Mouse (Mus musculus) kidney, postnatal 25 days (tissue): ENCODE data around the gene Gm20388.

ENCODE experiments used
- DNase-seq, 2 experiments: peaks; one replicate each; pipeline ENCODE4 v3.0.0; 2021; ENCODE audit warnings: mixed read lengths in 2 of 2

The Gm20388 gene

GRCm38 (mm10) chr8:121736236-121736635 is 1825.6 kb downstream of the Gm20388 start:
- peak; percentile 51 to 64 for DNase-seq

GRCm38 (mm10) chr8:121740721-121741120 is 1830.1 kb downstream of the Gm20388 start:
- no peak for DNase-seq

GRCm38 (mm10) chr8:121749501-121749900 is 1838.9 kb downstream of the Gm20388 start:
- no peak for DNase-seq

DNA sequence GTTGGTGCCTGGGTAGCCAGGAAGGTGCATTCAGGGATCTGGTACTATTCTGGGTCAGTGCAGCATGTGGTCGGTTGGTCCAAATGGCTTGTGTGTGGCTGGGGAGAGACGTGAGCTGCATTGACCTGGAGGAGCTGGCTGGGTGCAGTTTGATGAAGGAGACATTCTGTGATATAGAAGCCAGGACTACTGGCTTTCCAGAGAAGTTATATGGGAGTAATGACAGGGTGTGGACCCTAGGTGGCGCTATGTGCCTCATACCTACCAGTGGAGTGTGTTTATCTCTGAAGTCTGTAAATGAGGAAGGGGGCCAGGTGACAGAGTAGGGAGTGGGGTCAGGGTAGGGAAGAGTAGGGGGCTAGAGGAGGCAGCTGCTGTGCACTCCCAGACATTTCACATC is 1839.9 kb downstream of the Gm20388 start:
- no peak for DNase-seq

- peak; percentile 43 to 62 for DNase-seq
Observed at GRCm38 (mm10) chr8:121751407-121751806, 1840.8 kb downstream of the Gm20388 start.

DNA sequence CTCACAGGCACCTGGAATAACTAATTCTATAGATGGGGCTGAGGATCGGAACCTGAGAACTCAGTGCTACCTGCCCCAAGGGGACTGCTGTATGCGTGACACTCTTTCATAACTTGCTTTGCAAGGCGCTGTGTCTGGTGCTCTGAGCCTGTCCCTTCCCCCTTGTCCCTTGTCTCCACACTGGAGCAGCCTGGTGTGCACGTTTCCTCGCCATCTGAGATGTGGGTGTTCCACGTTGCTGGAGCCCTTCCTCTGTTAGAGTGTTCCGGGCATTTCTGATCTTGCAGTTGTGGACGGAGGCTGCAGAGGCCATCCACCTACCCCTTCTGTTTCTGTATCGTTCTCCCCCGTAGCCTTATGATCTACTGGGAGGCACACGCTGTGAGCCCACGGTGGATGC is 1847.8 kb downstream of the Gm20388 start:
- DNase-seq = no peak

- DNase-seq = no peak
Observed at GRCm38 (mm10) chr8:121760484-121760883, 1849.8 kb downstream of the Gm20388 start.

GRCm38 (mm10) chr8:121761480-121761879 is 1850.8 kb downstream of the Gm20388 start:
- peak in 1 of 2 experiments; percentile 39 for DNase-seq

GRCm38 (mm10) chr8:121762999-121763699 is 1852.5 kb downstream of the Gm20388 start:
- DNase-seq = no peak

GRCm38 (mm10) chr8:121763700-121764013 is 1853.0 kb downstream of the Gm20388 start:
- no peak for DNase-seq

DNA sequence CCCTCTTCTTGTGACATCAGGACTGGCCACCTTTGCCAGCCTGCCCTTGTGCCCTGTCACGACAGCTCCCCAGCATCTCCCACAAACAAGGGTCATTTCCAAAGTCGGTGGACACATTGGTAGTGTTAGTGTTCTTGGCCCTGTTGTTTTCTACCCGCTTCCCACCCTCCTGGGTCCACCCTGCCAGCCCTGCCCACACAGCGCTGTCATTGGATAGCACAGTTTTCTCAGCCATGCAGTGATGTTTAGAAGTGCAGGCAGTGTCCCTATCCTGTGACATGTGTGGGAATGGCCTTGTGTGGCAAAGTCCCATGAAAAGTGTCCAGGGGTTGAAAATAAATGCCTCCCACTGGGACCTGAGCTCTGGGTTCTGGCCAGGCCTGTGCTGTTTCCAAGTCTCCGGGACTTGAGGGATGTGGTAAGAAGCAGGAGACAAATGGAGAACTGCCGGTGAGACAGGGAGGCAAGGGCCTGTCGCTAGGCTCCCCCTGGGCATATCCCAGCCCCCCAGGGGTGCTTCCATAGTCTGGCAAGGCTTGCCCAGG is 1855.0 kb downstream of the Gm20388 start:
- DNase-seq = no peak

DNA sequence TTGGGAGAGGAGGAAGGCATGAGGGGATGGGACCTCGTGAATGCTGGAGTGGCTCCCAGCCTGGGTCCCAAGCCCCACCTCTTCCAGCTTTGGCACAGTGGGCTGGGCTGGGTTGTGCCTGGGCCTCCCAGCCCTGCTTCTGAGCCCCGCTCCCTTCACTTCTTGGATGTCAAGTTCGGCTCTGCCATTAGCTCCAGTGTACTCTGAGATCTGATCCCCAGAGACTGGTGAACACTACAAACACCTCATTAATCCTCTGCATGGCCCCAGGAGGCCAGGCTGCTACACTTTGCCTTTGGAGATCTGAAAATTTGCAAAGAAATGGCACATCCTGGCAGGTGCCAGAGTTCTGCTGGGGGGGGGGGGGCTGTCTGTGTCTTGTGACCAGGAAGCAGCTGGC is 1858.5 kb downstream of the Gm20388 start:
- no peak for DNase-seq

DNA sequence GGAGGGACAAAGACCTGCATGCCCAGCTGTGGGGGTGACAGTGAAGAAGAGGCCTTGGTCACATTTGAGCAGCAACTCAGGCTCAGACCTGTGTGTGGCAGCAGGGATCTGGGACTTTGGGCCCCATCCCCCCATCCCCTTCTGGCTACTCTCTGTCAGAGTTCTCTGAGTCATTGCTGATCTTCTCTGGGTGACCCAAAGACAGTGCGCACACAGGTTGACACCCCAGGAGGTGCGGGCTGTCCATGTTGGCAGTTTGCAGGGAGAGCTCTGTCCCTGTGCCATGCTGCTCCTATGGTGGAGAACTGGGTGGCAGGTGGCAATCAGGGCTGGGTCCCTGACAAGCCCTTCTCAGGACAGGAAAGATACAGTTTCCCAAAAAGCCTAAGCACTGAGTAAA is 1859.0 kb downstream of the Gm20388 start:
- no peak for DNase-seq

- no peak for DNase-seq
Observed at GRCm38 (mm10) chr8:121770845-121771752, 1860.5 kb downstream of the Gm20388 start.

- no peak for DNase-seq
Observed at GRCm38 (mm10) chr8:121773876-121774275, 1863.2 kb downstream of the Gm20388 start.

DNA sequence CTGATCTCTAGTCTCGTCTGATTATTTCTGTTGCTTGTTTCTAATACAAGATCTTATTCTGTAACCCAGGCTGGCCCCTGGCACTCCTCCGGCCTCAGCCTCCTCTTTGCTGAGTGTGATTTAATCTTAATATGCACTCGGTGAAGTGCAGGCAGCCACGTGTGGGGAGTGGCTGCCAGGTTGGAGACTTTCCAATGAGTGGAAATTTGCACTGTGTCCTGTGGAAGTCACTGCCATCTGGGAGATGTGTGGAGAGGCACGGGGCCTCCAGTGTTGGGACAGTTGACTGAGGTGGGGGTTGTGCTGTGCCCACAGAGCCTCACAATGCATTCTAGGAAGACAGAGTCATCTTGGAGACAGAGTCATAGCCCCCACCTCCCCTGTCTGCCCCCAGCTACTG is 1871.9 kb downstream of the Gm20388 start:
- no peak for DNase-seq

DNA sequence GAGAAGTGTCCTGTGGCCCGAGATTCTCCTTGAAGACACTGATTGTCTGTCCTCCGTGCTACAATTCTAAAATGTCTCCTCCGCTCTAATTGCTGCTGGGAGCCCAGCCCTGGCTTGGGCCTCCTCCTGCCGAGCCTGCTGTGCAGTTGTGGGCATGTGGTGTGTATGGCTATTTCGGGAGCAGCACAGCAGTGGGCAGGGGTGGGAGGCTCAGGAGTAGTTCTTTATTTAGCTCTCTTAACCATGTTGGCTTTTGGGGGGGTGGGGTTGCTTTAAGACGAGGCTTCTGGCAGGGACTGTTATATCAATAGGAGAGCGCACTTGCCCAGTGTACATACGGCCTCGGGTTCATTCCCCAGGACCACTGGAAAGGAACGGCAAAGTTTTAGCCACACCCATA is 1875.9 kb downstream of the Gm20388 start:
- no peak for DNase-seq

DNA sequence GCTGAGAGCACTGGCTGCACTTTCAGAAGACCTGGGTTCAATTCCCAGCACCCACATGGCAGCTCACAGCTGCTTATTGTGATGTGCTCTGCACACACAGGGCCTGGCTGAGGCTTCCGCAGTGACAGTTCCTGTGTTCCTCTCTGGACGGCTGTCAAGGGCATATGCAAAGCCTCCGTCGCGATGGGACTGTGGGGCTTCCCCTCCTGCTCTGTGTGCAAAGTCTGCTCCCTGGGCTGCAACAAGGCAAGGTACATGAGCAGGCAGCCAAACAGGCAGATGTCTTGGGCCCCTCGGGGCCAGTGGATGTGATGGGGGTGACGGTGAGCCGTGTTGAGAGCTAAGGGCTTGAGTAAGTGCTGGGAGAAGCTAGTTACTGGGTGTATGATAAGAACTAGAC is 1878.1 kb downstream of the Gm20388 start:
- no peak for DNase-seq

DNA sequence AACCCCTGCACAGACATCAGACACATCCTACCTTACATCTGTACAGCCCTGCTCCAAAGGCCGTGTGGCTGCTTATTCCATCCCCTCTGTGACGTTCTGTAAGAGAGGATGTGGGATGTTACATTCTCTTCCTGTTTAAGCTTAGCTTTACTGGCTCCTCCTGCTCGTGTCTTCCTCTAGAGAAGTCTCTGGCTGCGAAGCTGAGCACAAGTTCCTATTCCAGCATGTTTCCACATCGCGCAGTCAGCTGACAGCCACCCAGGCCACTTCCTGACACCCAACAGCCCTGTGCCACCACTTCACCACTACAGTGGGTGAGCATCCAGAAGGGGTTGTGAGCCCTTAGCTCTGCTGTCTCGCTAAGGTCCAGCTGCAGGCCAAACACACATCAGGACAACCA is 1881.5 kb downstream of the Gm20388 start:
- no peak for DNase-seq

DNA sequence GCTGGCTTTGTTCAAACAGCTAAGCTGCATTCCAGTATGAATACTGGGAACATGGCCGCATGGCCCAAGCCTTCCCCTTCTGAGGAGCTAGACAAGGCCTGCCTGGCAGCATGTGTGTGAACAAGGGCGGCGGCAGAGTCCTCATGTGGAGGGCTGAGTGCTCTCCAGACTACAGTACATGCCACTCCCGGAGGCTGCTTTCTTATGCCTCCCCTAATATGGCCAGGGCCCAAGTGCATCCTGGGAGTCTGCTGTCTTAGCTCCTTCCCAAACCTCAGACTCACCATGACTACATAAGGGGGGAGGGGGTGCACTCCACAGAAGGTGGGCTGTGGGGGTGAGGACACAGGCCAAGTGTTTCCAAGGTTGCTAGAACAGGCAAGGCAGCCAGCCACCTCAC is 1882.0 kb downstream of the Gm20388 start:
- DNase-seq = no peak

GRCm38 (mm10) chr8:121794151-121794550 is 1883.5 kb downstream of the Gm20388 start:
- no peak for DNase-seq

DNA sequence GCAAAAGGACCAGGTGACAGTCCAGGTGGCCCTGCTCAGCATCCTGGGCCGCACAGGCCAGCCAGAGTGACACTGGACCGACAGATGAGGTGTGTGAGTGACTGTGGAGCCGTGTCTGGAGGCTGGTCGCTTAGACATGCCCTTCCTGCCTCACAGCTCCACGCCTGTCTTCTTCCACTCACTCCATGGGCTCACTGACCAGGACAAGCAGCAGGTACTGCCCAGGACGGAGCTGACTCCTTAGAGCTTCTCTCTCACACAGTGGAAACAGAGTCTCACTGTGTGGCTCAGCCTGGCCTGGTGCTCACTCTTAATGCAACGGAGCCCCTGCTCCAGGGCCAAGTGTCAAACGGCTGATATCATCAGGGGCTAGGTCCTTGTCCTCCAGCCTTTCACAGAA is 1884.8 kb downstream of the Gm20388 start:
- no peak for DNase-seq

DNA sequence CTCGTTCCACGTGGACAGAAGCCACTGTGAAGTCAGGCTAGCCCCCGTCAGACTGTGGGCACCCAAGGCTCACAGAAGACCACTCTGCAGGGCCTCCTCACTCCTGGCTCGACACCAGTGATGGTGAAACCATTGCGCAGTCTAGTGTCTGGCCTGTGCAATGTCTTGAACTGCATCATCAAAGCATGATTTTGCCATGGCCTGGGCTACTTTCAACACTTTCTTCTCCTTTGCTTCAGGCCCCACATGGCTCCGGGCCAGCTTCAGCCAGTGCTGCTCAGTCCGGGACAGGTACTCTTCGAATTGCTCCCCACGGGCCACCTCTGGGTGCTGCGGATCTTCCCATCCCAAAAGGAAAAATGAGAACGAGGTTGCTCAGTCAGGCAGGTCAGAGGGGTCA is 1885.8 kb downstream of the Gm20388 start:
- DNase-seq = no peak

- no peak for DNase-seq
Observed at GRCm38 (mm10) chr8:121798401-121798800, 1887.8 kb downstream of the Gm20388 start.
